Mouse (Mus musculus): Measurements from ENCODE around the gene Slc16a4. TPM values are rescaled to one million over a fixed set of nuclear protein-coding genes. Genes with fewer than 3 reads are reported as not detected.

Gene Slc16a4
- polyA plus RNA-seq, 1 experiment from 2014 or later = 1.5 TPM

Other genes with a start within 250 kb of the Slc16a4 start
- 0.05 and 0.13 TPM in 2 replicates for gene Kcna2, start 190.1 kb upstream of the Slc16a4 start, polyA plus RNA-seq (2015; fragmentation: Nextera tagmentation; extraction: Ambion mirVana)
- gene Kcna10, start 108.2 kb upstream of the Slc16a4 start, polyA plus RNA-seq (2015; fragmentation: Nextera tagmentation; extraction: Ambion mirVana) = not detected in 2 replicates
- gene Cym, start 69.5 kb upstream of the Slc16a4 start, polyA plus RNA-seq (2015; fragmentation: Nextera tagmentation; extraction: Ambion mirVana) = 5.2 and 6.3 TPM in 2 replicates
- 0.20 TPM in 2 replicates for gene A630076J17Rik, start 60.6 kb upstream of the Slc16a4 start, polyA plus RNA-seq (2015; fragmentation: Nextera tagmentation; extraction: Ambion mirVana)
- not detected in 2 replicates for gene Prok1, start 51.5 kb upstream of the Slc16a4 start, polyA plus RNA-seq (2015; fragmentation: Nextera tagmentation; extraction: Ambion mirVana)
- 153 and 158 TPM in 2 replicates for gene Lamtor5, start 12.4 kb upstream of the Slc16a4 start, polyA plus RNA-seq (2015; fragmentation: Nextera tagmentation; extraction: Ambion mirVana)
- gene Rbm15, start 42.4 kb downstream of the Slc16a4 start, polyA plus RNA-seq (2015; fragmentation: Nextera tagmentation; extraction: Ambion mirVana) = 10.6 and 10.9 TPM in 2 replicates
- 0.08 and 0.14 TPM in 2 replicates for gene Kcnc4, start 168.3 kb downstream of the Slc16a4 start, polyA plus RNA-seq (2015; fragmentation: Nextera tagmentation; extraction: Ambion mirVana)
- gene Slc6a17, start 226.8 kb downstream of the Slc16a4 start, polyA plus RNA-seq (2015; fragmentation: Nextera tagmentation; extraction: Ambion mirVana) = 4.7 TPM in 2 replicates